Mouse (Mus musculus): Measurements from ENCODE around the gene Efcab11. TPM values are rescaled to one million over a fixed set of nuclear protein-coding genes. Genes with fewer than 3 reads are reported as not detected.

Gene Efcab11
- polyA plus RNA-seq, 1 experiment from 2014 or later = 22.1 TPM

DNA sequence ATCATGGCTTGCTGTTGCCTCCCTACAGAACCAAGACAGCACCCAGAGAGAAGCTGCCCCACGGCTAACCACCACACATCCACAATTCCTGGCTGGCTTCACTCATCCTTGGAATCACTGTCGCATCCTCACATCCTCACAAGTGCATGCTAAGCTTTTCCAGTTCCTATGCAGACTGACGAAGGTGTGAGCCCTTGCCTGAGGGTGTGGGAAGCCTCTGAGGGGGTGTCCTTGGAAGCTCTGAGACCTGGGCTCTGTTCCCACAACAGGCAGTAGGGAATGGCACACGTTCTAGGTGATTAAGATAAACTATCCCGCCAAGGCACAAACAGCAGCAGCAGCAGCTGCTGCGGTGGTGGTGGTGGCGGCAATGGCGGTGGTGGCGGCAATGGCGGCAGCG lies 164.5 kb downstream of the Efcab11 start:
- DNase-seq (no peak), ATAC-seq (ENCODE audit: insufficient read depth) (no peak)
- Histone ChIP-seq H3K4me3 (ENCODE audit: low read depth, low read length) (no peak overlapping the region), H3K4me2 (no peak overlapping the region), H3K27me3 (ENCODE audit: insufficient read depth, low read length) (no peaks in the 10 kb centered on the region), H3K9ac (no peak overlapping the region), H3K27ac (ENCODE audit: low read depth) (no peak overlapping the region), H3K9me3 (ENCODE audit: low read depth, low read length) (no peaks in the 10 kb centered on the region), H3K36me3 (ENCODE audit: insufficient read depth) (no peaks in the 10 kb centered on the region), H3K4me1 (ENCODE audit: insufficient read depth) (no peaks in the 10 kb centered on the region)
- 83% methylated on average over 11 of the region's 11 CpGs for WGBS
- no peak for TF ChIP-seq CTCF (IDR thresholded peaks at IDR 0.05; ENCODE audit: low read depth)

DNA sequence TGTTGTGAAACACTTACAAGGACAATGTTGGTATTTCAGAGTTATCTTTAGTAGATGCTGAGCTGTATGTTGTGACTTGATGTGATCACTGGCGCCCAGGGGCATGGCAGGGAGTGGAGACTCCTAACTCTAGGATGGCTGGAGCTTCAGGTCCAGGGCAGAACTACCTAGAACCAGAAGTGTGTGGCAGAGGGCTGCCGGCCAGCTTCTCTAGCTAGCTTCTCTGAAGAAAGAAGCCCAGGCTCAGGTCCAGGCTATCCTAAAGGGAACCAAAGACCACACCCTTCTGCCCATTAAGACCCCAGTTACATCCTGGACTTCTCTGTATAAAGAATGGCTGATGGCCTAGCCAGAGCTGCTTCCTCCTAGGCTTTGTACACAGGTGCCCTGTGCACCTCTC lies 166.1 kb downstream of the Efcab11 start:
- Histone ChIP-seq H3K27me3 (ENCODE audit: insufficient read depth, low read length) (no peaks in the 10 kb centered on the region), H3K27ac (ENCODE audit: low read depth) (no peak overlapping the region), H3K4me1 (ENCODE audit: insufficient read depth) (no peaks in the 10 kb centered on the region), H3K36me3 (ENCODE audit: insufficient read depth) (no peaks in the 10 kb centered on the region), H3K9ac (no peak overlapping the region), H3K4me2 (no peak overlapping the region), H3K9me3 (ENCODE audit: low read depth, low read length) (no peaks in the 10 kb centered on the region), H3K4me3 (ENCODE audit: low read depth, low read length) (no peak overlapping the region)
- DNase-seq (no peak), ATAC-seq (ENCODE audit: insufficient read depth) (no peak)
- 93% methylated on average over 2 of the region's 2 CpGs for WGBS
- TF ChIP-seq CTCF (IDR thresholded peaks at IDR 0.05; ENCODE audit: low read depth) = no peak

DNA sequence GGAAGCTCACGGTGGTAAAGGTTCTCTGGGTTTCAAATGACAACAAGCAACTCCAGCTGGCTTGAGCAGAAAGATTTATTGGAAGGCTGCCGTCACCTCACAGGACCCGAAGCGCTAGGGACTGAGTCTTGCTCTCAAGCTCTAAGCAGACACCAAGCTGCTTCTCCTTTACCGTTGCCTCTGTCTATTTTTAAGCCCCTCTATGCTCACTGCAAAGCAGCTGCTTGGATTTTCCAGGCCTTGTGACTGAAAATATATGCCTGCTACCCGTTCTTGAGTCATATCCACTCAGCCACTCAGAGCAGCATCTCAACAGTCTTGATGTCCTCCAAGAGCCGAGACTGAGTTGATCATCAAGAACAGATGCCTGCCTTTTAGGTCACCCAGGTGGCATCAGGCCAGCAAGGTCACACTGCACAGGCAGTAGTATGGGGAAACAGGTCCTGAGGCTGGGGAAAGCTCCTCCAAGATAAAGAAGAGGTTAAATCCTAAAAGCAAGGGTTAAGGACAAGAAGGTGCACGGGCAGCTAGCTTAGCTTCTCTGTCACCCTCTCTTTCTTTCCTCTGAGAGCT lies 168.1 kb downstream of the Efcab11 start:
- H3K4me2 ChIP-seq = no peak overlapping the region
- H3K4me1 ChIP-seq (ENCODE audit: insufficient read depth) = no peaks in the 10 kb centered on the region
- WGBS = 41% methylated on average over 8 of the region's 8 CpGs
- H3K9me3 ChIP-seq (ENCODE audit: low read depth, low read length) = no peaks in the 10 kb centered on the region
- H3K27ac ChIP-seq (ENCODE audit: low read depth) = no peak overlapping the region
- H3K9ac ChIP-seq = no peak overlapping the region
- H3K4me3 ChIP-seq (ENCODE audit: low read depth, low read length) = no peak overlapping the region
- no peaks in the 10 kb centered on the region for H3K36me3 ChIP-seq (ENCODE audit: insufficient read depth)
- no peak for DNase-seq
- ATAC-seq (ENCODE audit: insufficient read depth) = no peak
- TF ChIP-seq CTCF (IDR thresholded peaks at IDR 0.05; ENCODE audit: low read depth) = no peak
- no peaks in the 10 kb centered on the region for H3K27me3 ChIP-seq (ENCODE audit: insufficient read depth, low read length)

DNA sequence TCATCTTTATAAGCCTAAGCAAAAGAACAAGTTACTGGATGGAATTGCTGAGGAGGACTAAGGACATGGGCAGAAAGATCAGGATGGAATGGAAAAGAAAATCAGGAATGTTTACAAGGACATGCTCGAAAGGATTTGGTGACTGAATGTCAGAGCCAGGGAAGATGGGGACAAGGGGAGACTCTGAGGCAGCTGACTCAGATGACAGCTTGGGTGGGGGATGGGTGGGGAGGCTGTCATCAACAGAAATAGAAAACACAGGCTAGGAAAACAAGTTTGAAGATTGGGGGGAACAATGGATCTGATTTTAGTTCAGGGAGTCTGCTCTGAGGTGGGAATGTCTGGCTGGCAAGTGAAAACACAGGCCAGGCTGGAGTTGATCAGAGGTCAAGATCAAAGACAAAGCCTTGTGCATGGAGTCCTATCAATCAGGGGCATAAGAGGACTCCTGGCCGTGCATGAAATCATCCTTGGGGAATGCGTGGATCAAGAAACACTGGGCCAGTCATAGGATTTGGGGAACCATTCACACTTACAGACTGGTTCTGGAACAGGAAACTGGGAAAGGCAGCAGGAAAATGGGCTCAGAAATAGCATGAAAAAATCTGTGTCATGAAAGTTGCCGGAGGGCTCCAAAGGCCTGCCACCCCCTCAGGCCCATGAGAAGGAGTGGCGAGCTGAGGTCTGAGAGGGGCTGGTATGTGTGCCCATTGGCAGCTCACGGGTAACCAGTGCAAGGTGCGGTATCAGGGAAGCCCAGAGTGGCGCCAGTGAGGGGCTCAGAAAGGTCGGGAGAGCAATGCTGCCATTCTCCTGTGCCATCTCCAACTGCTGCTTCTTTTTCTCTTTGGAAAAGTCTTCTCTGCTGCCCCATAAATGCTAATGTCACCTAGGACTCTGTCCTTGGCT lies 168.9 kb downstream of the Efcab11 start:
- H3K4me1 ChIP-seq (ENCODE audit: insufficient read depth) = no peaks in the 10 kb centered on the region
- H3K27ac ChIP-seq (ENCODE audit: low read depth) = no peak overlapping the region
- no peaks in the 10 kb centered on the region for H3K9me3 ChIP-seq (ENCODE audit: low read depth, low read length)
- H3K4me3 ChIP-seq (ENCODE audit: low read depth, low read length) = no peak overlapping the region
- H3K9ac ChIP-seq = no peak overlapping the region
- no peak overlapping the region for H3K4me2 ChIP-seq
- no peaks in the 10 kb centered on the region for H3K27me3 ChIP-seq (ENCODE audit: insufficient read depth, low read length)
- H3K36me3 ChIP-seq (ENCODE audit: insufficient read depth) = no peaks in the 10 kb centered on the region
- DNase-seq (no peak), ATAC-seq (ENCODE audit: insufficient read depth) (no peak)
- no peak for TF ChIP-seq CTCF (IDR thresholded peaks at IDR 0.05; ENCODE audit: low read depth)
- WGBS = 66% methylated on average over 9 of the region's 9 CpGs

DNA sequence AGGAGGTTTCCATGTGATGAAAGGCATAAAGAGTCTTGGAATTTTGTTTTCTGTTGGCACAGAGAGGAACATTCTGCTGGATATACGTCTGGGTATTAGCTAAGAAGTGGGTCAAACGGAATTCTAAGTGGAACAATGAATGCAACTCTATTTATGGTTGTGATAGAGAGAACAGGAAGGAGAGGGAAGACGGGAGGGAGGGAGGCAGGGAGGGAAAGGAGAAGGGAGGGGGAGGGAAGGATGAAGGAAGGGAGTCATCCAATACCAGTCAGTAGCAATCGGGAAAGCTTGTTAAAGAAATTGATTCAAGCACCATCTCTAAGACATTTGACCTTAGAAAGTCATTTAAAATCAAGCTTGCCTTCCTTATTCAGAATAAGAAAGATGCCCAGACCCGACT lies 172.0 kb downstream of the Efcab11 start:
- WGBS = 38% methylated on average over 5 of the region's 5 CpGs
- TF ChIP-seq CTCF (IDR thresholded peaks at IDR 0.05; ENCODE audit: low read depth) = no peak
- no peak overlapping the region for H3K9ac ChIP-seq
- no peaks in the 10 kb centered on the region for H3K27me3 ChIP-seq (ENCODE audit: insufficient read depth, low read length)
- no peaks in the 10 kb centered on the region for H3K4me1 ChIP-seq (ENCODE audit: insufficient read depth)
- no peak overlapping the region for H3K4me2 ChIP-seq
- no peak overlapping the region for H3K27ac ChIP-seq (ENCODE audit: low read depth)
- DNase-seq (no peak), ATAC-seq (ENCODE audit: insufficient read depth) (no peak)
- H3K4me3 ChIP-seq (ENCODE audit: low read depth, low read length) = no peak overlapping the region
- no peaks in the 10 kb centered on the region for H3K9me3 ChIP-seq (ENCODE audit: low read depth, low read length)
- H3K36me3 ChIP-seq (ENCODE audit: insufficient read depth) = no peaks in the 10 kb centered on the region

DNA sequence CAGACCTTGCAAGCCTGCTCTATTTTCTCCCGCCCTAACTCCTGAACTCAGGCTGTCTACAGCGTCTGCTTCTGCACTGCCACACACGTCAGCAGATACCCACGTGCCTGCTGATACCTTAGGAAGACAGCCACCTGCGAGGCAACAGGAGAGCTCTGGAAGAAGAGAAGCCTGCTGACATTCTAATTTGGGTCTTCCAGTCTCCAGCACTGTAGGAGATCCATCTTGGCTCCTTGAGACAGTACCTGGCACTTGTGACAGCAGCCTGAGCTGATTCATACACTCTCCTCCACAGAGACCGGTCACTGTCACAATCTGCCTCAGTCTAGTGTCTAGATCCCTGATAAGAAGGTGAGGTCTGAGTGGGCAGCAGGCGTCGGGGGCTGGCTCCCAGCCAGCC lies 182.0 kb downstream of the Efcab11 start:
- H3K4me1 ChIP-seq (ENCODE audit: insufficient read depth) = no peaks in the 10 kb centered on the region
- no peak for TF ChIP-seq CTCF (IDR thresholded peaks at IDR 0.05; ENCODE audit: low read depth)
- H3K4me2 ChIP-seq = no peak overlapping the region
- no peak overlapping the region for H3K4me3 ChIP-seq (ENCODE audit: low read depth, low read length)
- no peaks in the 10 kb centered on the region for H3K9me3 ChIP-seq (ENCODE audit: low read depth, low read length)
- ATAC-seq (ENCODE audit: insufficient read depth) (no peak), DNase-seq (no peak)
- WGBS = 64% methylated on average over 8 of the region's 8 CpGs
- H3K9ac ChIP-seq = no peak overlapping the region
- H3K36me3 ChIP-seq (ENCODE audit: insufficient read depth) = no peaks in the 10 kb centered on the region
- no peak overlapping the region for H3K27ac ChIP-seq (ENCODE audit: low read depth)
- no peaks in the 10 kb centered on the region for H3K27me3 ChIP-seq (ENCODE audit: insufficient read depth, low read length)

DNA sequence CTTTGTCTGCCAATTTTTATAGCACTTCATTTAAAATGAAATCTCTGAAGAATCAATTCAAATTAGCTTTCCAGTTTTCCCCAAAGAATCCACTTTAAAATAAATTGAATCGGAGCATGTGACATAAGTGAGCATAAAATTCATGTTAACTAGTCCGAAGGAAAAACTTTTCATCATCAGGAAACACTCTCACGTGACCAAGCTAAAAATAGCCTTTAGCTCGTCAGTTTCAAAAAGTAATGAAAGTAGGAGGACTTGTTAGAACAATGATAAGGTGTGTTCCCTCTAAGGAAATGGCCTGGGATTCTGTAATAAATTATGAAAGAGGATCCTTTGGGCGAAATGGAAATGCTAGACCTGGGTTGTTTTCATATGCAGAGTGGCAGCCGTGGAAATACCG lies 183.9 kb downstream of the Efcab11 start:
- no peak for TF ChIP-seq CTCF (IDR thresholded peaks at IDR 0.05; ENCODE audit: low read depth)
- no peaks in the 10 kb centered on the region for H3K36me3 ChIP-seq (ENCODE audit: insufficient read depth)
- H3K9me3 ChIP-seq (ENCODE audit: low read depth, low read length) = no peaks in the 10 kb centered on the region
- no peaks in the 10 kb centered on the region for H3K27me3 ChIP-seq (ENCODE audit: insufficient read depth, low read length)
- H3K9ac ChIP-seq = no peak overlapping the region
- H3K27ac ChIP-seq (ENCODE audit: low read depth) = no peak overlapping the region
- no peak for ATAC-seq (ENCODE audit: insufficient read depth)
- no peak overlapping the region for H3K4me2 ChIP-seq
- no peak overlapping the region for H3K4me3 ChIP-seq (ENCODE audit: low read depth, low read length)
- 55% methylated on average over 7 of the region's 7 CpGs for WGBS
- H3K4me1 ChIP-seq (ENCODE audit: insufficient read depth) = no peaks in the 10 kb centered on the region
- DNase-seq = no peak
